Mouse (Mus musculus) MEL (cell line): ENCODE measurements around the gene Tmem26.

ENCODE experiments used
- CHD2 ChIP-seq: IDR thresholded peaks from 2 replicates; pipeline ENCODE4 v1.6.1; 2011; ENCODE audit warnings: low read length, improper control_type of control experiment
- ETS1 ChIP-seq: IDR thresholded peaks from 2 replicates; pipeline ENCODE4 v1.6.1; 2012; ENCODE audit warnings: low read depth, mild to moderate bottlenecking, inconsistent platforms, low read length, improper control_type of control experiment, moderate library complexity
- MAX ChIP-seq: IDR thresholded peaks from 2 replicates; pipeline ENCODE4 v1.6.1; 2011; ENCODE audit warnings: low read length, improper control_type of control experiment
- POLR2A ChIP-seq, 2 experiments: IDR thresholded peaks; 2 replicates each; pipeline ENCODE4 v1.6.1; 2011 to 2012; ENCODE audit warnings: low read length in 2 of 2, mild to moderate bottlenecking in 2 of 2, control low read depth in 1 of 2, improper control_type of control experiment in 1 of 2, low read depth in 1 of 2, moderate library complexity in 1 of 2; ENCODE audit not compliant: control insufficient read depth in 1 of 2, insufficient read depth in 1 of 2, poor library complexity in 1 of 2
- ZNF384 ChIP-seq: IDR thresholded peaks from 2 replicates; pipeline ENCODE4 v1.6.1; 2012; ENCODE audit warnings: low read depth, mild to moderate bottlenecking, inconsistent platforms, low read length, improper control_type of control experiment

DNA sequence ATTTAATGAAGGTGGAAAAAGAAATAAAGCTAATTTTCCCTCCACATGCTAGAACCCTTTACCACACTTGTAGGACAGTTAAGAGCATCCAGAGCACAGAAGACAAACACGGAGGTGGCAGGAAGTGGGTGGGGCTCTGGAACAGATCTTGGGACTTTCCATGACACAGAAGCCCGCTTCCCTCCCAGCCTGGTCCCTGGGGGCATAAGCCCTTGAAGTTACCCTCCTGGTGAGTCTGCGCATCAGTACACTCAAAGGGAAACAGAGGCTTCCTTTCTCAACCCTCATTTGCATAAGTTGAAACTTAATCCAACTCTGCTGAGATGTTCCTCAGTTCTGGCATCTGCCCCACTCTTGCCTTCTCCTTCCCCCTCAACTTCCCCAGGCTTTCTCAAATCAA, 72.0 kb downstream of the Tmem26 start:
- TF ChIP-seq POLR2A (IDR thresholded peaks at IDR 0.05; ENCODE audit: control insufficient read depth in 1 of 2, insufficient read depth in 1 of 2, low read depth in 1 of 2, low read length in 2 of 2, poor library complexity in 1 of 2) = no peak
- no peak for TF ChIP-seq CHD2
- no peak for TF ChIP-seq ZNF384
- no peak for TF ChIP-seq MAX
- TF ChIP-seq ETS1 = no peak
